Mouse (Mus musculus): ENCODE data around the gene Adamtsl3. TPM values are rescaled to one million over a fixed set of nuclear protein-coding genes. Genes with fewer than 3 reads are reported as not detected.
"Not testable (repeated sequence)": the region's sequence is repeated elsewhere in the genome, so short reads cannot be mapped to it uniquely, and the experiment has no call there.

Gene Adamtsl3
- polyA plus RNA-seq, 1 experiment from 2014 or later, result 0.63 TPM

DNA sequence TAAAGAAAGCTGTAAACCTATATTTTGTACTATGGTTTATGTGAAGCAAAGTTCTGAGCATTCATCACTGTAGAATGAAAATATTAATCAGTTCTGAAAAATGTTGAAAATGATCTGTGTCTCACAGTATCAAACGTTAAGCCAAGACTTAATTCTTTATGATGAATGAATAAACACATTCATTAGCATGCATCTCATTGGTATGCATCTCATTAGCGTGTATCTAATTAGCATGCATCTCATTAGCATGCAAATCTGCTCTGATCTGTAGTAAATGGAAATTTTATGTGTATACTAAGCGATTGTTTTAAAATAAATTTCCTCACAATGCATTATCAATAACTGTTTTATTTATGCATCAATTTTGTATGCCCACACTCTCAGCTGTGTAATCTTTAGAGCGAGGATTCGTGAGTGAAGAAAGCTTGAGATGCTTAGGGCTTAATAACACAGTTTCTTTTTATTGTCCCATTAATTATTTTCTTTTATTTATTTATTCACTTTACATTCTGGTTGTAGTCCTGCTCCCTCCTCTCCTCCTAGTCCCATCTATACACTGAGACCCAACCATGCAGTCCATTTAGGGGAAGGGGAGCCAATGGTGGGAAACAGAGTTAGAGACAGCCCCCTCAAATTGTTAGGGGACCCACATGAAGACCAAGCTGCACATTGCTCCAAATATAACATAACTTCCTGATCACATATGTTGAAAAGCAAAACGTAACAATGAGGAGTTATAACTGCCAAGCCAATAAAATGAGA, 60.4 kb downstream of the Adamtsl3 start:
- no peak overlapping the region for H3K4me2 ChIP-seq (replicated peaks)
- no peaks in the 10 kb centered on the region for H3K9me3 ChIP-seq
- 77% methylated on average over 6 of the region's 6 CpGs for WGBS
- no peaks in the 10 kb centered on the region for H3K36me3 ChIP-seq
- H3K27me3 ChIP-seq (replicated peaks), result no peaks in the 10 kb centered on the region
- ATAC-seq, result no peak
- no peak overlapping the region for H3K9ac ChIP-seq
- H3K27ac ChIP-seq, result no peak overlapping the region
- H3K4me3 ChIP-seq (replicated peaks), result no peak overlapping the region
- no peaks in the 10 kb centered on the region for H3K4me1 ChIP-seq (replicated peaks)

DNA sequence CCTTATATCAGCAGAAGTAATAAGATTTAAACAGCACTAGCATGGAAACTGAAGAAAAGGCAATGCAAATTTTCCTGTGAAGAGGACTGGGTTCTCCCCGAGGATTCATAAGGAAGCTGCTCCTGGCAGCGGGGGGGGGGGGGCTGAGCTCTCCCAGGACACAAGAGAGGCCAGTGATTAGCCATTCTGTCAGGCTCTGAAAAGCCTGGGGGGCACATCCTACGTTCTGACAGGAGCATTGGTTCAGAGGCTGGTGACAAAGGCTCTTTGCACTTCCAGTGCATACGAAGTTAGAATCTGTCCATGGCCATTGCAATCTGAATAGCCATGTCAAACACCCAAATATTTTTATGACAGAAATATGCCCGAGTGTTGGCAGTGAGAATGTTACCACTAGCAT, 61.4 kb downstream of the Adamtsl3 start:
- Histone ChIP-seq H3K9ac (no peak overlapping the region), H3K27me3 (replicated peaks) (no peaks in the 10 kb centered on the region), H3K36me3 (no peaks in the 10 kb centered on the region), H3K4me1 (replicated peaks) (no peaks in the 10 kb centered on the region), H3K27ac (no peak overlapping the region), H3K4me3 (replicated peaks) (no peak overlapping the region), H3K4me2 (replicated peaks) (no peak overlapping the region), H3K9me3 (no peaks in the 10 kb centered on the region)
- no peak for ATAC-seq
- 54% methylated on average over 3 of the region's 5 CpGs for WGBS

DNA sequence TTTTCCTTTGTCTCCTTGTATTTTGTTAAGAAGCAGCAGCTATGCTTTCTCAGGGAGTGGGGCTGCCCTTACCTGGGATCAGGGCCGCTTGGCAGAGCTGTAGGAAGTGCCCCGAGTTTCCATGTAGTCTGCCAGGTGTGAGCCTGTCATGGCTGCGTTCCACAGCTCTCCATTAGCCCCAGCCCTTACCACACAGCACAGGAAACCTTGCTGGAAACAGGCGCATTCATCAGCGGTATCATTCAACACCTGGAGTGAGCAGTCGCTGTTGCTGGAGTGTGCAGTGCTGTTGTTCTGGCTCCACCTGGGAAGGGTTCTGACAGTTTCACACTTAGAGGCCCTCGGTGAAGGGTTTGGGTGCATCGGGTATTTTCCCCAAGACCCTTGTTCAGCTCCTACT, 62.1 kb downstream of the Adamtsl3 start:
- Histone ChIP-seq H3K9ac (no peak overlapping the region), H3K4me1 (replicated peaks) (no peaks in the 10 kb centered on the region), H3K4me3 (replicated peaks) (no peak overlapping the region), H3K9me3 (no peaks in the 10 kb centered on the region), H3K27ac (no peak overlapping the region), H3K36me3 (no peaks in the 10 kb centered on the region), H3K27me3 (replicated peaks) (no peaks in the 10 kb centered on the region), H3K4me2 (replicated peaks) (no peak overlapping the region)
- ATAC-seq, result no peak
- 72% methylated on average over 8 of the region's 8 CpGs for WGBS

DNA sequence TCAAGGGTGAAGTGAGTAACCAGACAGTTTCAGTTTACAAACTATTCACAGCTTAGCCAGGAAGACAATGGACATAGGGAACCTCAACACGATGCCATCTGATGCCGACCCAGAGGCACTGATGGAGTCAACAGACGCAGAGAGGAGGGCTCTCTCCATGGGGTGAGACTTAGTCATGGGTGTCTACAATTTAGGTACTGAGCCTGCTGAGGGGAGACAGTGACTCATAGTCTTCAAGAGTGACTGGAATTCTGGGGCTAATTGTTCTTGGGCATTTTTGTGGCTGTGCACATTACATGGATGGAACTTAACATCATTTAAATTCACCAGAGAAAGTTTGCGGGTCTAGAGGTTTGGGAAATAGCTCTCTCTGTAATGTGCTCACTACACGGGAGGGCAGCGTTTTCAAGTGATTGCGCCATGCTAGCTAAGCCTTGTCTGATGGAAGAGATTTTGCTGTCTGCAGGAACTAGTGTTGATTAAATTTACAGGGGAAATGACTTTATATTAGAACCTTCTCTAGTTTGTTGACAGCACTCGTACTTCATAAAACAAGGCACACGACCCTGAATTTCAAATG, 70.1 kb downstream of the Adamtsl3 start:
- no peaks in the 10 kb centered on the region for H3K4me1 ChIP-seq (replicated peaks)
- no peaks in the 10 kb centered on the region for H3K27me3 ChIP-seq (replicated peaks)
- no peak overlapping the region for H3K4me2 ChIP-seq (replicated peaks)
- no peak for ATAC-seq
- no peak overlapping the region for H3K9ac ChIP-seq
- H3K4me3 ChIP-seq (replicated peaks), result no peak overlapping the region
- no peaks in the 10 kb centered on the region for H3K36me3 ChIP-seq
- no peak overlapping the region for H3K27ac ChIP-seq
- H3K9me3 ChIP-seq, result no peaks in the 10 kb centered on the region
- WGBS, result 87% methylated on average over 9 of the region's 9 CpGs

DNA sequence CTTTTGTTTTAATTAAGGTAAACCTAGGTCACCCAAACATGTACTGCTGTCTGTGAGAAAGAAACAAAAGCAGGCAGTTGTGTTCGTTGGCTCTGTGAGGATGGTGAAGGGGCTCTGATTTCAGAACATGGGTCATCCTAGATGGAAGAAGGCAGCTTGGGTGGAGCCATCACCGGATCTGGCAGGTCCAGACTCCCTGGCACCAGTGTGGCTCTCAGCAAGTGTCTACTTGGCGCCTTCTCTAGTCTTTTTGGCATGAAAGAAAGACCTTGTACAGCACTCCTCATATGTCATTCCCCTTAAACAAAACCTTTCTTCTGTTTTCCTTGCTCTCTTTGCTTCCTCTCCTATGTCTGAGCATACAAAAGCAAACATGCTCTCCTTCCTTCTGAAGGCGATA, 75.5 kb downstream of the Adamtsl3 start:
- Histone ChIP-seq H3K9me3 (no peaks in the 10 kb centered on the region), H3K36me3 (no peaks in the 10 kb centered on the region), H3K4me3 (replicated peaks) (no peak overlapping the region), H3K27ac (no peak overlapping the region), H3K4me1 (replicated peaks) (no peaks in the 10 kb centered on the region), H3K27me3 (replicated peaks) (no peaks in the 10 kb centered on the region), H3K4me2 (replicated peaks) (no peak overlapping the region), H3K9ac (no peak overlapping the region)
- no peak for ATAC-seq
- WGBS, result 62% methylated on average over 4 of the region's 4 CpGs

DNA sequence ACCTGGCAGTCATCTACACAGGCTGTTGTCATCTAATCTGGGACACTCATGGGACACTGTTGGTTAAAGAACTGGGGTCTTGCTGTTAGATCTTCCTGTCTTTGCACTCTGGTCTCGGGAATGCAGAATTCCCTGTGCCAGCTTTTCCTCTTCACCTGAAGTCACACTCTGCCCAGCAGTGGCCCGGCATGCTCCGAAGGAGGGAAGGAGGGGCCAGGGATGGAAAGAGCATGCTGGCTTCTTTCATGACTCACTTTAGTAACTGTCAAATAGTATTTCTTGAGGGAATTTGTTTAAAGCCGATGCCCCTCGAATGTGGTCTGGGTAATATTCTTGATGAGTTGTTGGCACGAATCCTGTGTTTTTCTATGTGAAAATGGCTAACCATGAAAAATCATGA, 81.2 kb downstream of the Adamtsl3 start:
- H3K36me3 ChIP-seq, result no peaks in the 10 kb centered on the region
- no peak overlapping the region for H3K9ac ChIP-seq
- no peaks in the 10 kb centered on the region for H3K4me1 ChIP-seq (replicated peaks)
- ATAC-seq, result no peak
- no peaks in the 10 kb centered on the region for H3K27me3 ChIP-seq (replicated peaks)
- WGBS, result 72% methylated on average over 6 of the region's 6 CpGs
- H3K9me3 ChIP-seq, result no peaks in the 10 kb centered on the region
- no peak overlapping the region for H3K4me2 ChIP-seq (replicated peaks)
- H3K4me3 ChIP-seq (replicated peaks), result no peak overlapping the region
- H3K27ac ChIP-seq, result no peak overlapping the region

DNA sequence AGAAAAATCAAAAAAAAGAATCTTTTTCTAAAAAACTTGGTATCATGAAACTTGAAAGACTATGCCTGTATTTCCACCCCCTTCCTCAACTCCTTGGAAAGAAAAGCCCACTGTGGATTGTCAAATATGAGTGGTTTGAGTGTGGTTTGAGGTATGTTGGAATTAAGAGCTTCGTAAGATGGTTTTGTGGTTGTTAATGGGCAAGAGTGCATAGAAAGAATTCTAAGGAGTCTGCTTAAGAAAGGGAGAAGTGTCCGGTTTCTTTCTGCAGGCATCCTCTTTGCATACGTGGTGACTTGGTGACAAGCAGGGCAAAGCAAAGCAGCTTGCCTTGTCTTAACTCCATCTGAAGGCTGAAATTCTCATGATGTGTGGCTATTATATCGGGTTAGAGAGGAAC, 81.6 kb downstream of the Adamtsl3 start:
- Histone ChIP-seq H3K4me1 (replicated peaks) (no peaks in the 10 kb centered on the region), H3K9ac (no peak overlapping the region)
- WGBS, result 88% methylated on average over 4 of the region's 4 CpGs

DNA sequence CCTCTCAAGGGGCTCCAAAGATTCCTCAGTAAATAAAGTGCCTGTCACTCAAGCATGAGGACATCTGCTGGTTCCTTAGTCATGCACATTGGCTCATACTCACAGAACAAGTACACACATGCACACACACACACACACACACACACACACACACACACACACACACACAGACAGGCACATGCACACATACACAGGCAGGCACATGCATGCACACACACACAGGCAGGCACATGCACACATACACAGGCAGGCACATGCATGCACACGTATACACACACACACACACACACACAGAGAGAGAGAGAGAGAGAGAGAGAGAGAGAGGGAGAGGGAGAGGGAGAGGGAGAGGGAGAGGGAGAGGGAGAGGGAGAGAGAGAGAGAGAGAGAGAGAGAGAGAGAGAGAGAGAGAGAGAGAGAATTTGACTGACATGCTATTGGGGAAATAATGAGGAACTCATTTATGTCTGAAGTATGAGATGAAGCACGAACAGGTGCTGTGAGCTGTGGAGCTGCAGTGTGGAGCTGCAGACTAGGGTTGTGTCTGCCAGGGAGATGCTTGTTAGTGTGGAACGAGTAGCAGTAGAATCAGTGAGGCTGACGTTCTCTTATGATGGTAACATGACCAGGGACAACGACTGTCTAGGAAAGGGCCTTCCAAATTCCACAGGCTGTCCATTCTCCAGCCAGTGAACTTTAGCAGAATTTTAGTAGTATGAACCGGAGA, 85.0 kb downstream of the Adamtsl3 start:
- H3K27me3 ChIP-seq (replicated peaks); H3K9me3 ChIP-seq; H3K4me1 ChIP-seq (replicated peaks); H3K36me3 ChIP-seq; ATAC-seq; H3K9ac ChIP-seq; H3K4me3 ChIP-seq (replicated peaks); H3K4me2 ChIP-seq (replicated peaks); H3K27ac ChIP-seq: not testable (repeated sequence)
- 68% methylated on average over 6 of the region's 6 CpGs for WGBS

More for the DNA sequence above, 81.6 kb downstream of the Adamtsl3 start:
- Histone ChIP-seq H3K4me3 (replicated peaks) (no peak overlapping the region), H3K27ac (no peak overlapping the region), H3K27me3 (replicated peaks) (no peaks in the 10 kb centered on the region), H3K36me3 (no peaks in the 10 kb centered on the region), H3K9me3 (no peaks in the 10 kb centered on the region), H3K4me2 (replicated peaks) (no peak overlapping the region)
- ATAC-seq, result no peak

DNA sequence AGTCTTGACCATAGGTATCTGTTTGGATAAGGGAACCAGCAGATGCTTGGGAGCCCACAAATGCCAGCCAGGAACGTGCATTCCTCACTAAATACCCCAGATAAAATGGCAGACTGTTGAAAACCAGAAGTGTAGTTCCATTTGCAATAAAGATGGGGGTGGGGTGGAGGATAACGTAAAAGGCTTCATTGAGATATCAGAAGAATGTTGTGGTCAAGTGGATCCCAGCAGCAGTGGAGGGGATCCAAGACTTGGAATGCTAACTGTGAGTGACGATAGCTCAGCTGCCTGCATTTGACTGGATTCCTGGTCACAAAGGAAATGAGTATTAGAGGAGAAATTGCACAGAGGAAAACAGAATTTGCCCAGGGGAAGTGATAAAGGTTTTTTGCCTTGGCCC, 87.1 kb downstream of the Adamtsl3 start:
- H3K27ac ChIP-seq, result no peak overlapping the region
- WGBS, result 40% methylated on average over 3 of the region's 3 CpGs

DNA sequence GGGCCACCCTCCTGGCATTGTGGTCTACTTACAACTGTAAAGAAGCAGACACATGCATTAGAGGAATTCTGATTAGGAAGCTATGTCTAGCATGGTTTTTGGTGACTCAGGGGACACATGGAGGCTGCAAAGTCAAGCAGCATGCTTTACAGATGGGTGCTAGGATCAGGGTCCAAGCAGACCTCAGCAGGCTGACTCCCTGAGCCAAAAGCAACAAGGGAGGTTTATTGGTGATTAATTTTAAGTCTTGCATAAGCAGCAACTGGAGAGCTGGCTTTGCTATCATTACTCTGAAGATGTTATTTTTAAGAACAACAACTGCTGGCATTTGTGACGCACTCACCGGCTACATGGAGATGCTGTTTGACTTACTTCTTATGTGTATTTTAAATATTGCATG, 88.1 kb downstream of the Adamtsl3 start:
- Histone ChIP-seq H3K4me3 (replicated peaks) (no peak overlapping the region), H3K36me3 (no peaks in the 10 kb centered on the region), H3K4me1 (replicated peaks) (no peaks in the 10 kb centered on the region), H3K27ac (no peak overlapping the region), H3K9me3 (no peaks in the 10 kb centered on the region), H3K9ac (no peak overlapping the region), H3K4me2 (replicated peaks) (no peak overlapping the region), H3K27me3 (replicated peaks) (no peaks in the 10 kb centered on the region)
- WGBS, result 67% methylated on average over 2 of the region's 2 CpGs
- ATAC-seq, result no peak

More for the DNA sequence above, 87.1 kb downstream of the Adamtsl3 start:
- no peaks in the 10 kb centered on the region for H3K4me1 ChIP-seq (replicated peaks)
- no peak overlapping the region for H3K4me3 ChIP-seq (replicated peaks)
- no peaks in the 10 kb centered on the region for H3K27me3 ChIP-seq (replicated peaks)
- H3K9me3 ChIP-seq, result no peaks in the 10 kb centered on the region
- no peak for ATAC-seq
- no peak overlapping the region for H3K9ac ChIP-seq
- no peaks in the 10 kb centered on the region for H3K36me3 ChIP-seq
- no peak overlapping the region for H3K4me2 ChIP-seq (replicated peaks)

DNA sequence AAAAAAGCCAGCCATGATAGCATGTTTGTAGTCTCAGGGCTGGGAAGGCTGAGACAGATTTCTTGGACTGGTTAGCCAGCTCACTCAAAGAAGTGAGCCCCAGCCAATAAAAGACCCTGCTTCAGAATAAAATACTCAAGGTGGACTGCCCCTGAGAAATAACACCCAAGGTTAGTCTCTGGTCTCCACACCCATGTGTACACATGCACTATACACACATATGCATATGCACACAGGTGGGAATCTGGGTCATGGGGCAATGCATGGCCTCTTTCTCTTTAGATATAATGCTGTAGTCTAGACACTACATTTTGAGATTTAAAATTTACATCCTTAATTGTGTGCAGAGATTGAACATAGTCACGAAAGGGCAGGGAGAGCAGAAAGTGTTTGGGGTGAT, 88.8 kb downstream of the Adamtsl3 start:
- Histone ChIP-seq H3K36me3 (no peaks in the 10 kb centered on the region), H3K4me1 (replicated peaks) (no peaks in the 10 kb centered on the region), H3K9me3 (no peaks in the 10 kb centered on the region), H3K9ac (no peak overlapping the region), H3K4me3 (replicated peaks) (no peak overlapping the region), H3K4me2 (replicated peaks) (no peak overlapping the region), H3K27me3 (replicated peaks) (no peaks in the 10 kb centered on the region), H3K27ac (no peak overlapping the region)
- ATAC-seq, result no peak
- WGBS, result 79% methylated on average over 1 of the region's 1 CpGs

DNA sequence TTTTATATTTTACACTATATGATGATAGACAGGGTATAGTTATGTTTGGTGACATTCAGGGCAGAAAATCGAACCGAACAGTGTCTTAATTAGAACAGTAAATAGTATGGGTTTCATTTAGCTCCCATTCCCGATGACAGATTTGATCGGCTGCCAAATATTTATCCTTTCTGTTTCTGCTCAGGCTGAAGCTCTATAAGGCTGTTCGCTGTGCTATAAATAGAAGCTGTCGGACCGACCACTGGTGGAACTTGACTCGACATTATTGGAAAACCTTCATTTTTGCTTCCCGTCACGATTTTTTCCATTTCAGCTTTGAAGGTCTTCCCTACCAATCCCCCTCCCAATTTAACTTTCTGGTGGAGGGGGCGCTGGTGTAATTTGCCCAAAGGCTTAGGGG, 89.9 kb downstream of the Adamtsl3 start:
- H3K27ac ChIP-seq, result no peak overlapping the region
- H3K27me3 ChIP-seq (replicated peaks), result no peaks in the 10 kb centered on the region
- H3K9me3 ChIP-seq, result no peaks in the 10 kb centered on the region
- H3K36me3 ChIP-seq, result no peaks in the 10 kb centered on the region
- WGBS, result 38% methylated on average over 11 of the region's 11 CpGs
- H3K9ac ChIP-seq, result no peak overlapping the region
- ATAC-seq, result no peak
- H3K4me2 ChIP-seq (replicated peaks), result no peak overlapping the region; the same call in 1 of the 2 replicates
- H3K4me1 ChIP-seq (replicated peaks), result no peaks in the 10 kb centered on the region
- no peak overlapping the region for H3K4me3 ChIP-seq (replicated peaks)

Data from intestine, embryonic 15.5 days (tissue).